Mouse (Mus musculus): ENCODE data around the gene Slc22a23.

Slc22a23 gene

GRCm38 (mm10) chr13:34133326-34134071 is 211.5 kb downstream of the Slc22a23 start:
- DNase-seq (ENCODE audit: low spot score in 2 of 2): no peak

- DNase-seq (ENCODE audit: low spot score in 2 of 2): no peak
Observed at GRCm38 (mm10) chr13:34132875-34133274, 212.1 kb downstream of the Slc22a23 start.

GRCm38 (mm10) chr13:34132299-34132698 is 212.7 kb downstream of the Slc22a23 start:
- no peak for DNase-seq (ENCODE audit: low spot score in 2 of 2)

- peak; percentile 51 to 59 for DNase-seq (ENCODE audit: low spot score in 2 of 2)
Observed at GRCm38 (mm10) chr13:34131708-34132060, 213.3 kb downstream of the Slc22a23 start.

GRCm38 (mm10) chr13:34131011-34131707 is 213.8 kb downstream of the Slc22a23 start:
- peak; percentile 43 to 44 for DNase-seq (ENCODE audit: low spot score in 2 of 2)

- DNase-seq (ENCODE audit: low spot score in 2 of 2): peak; percentile 54 to 58
Observed at GRCm38 (mm10) chr13:34130226-34130731, 214.7 kb downstream of the Slc22a23 start, which contains the start of gene Tubb2b. Gene Tubb2b, minus strand, starts transcription at chr13:34130466.

GRCm38 (mm10) chr13:34129485-34130225 is 215.3 kb downstream of the Slc22a23 start:
- DNase-seq (ENCODE audit: low spot score in 2 of 2): peak; percentile 56 to 57

All from spleen, postnatal 36 days (tissue).